Mouse (Mus musculus): ENCODE results near the gene Stk36. TPM values are rescaled to one million over a fixed set of nuclear protein-coding genes. Genes with fewer than 3 reads are reported as not detected.

Gene Stk36
- total and polyA plus RNA-seq, 2 experiments from 2014 or later: 9.4 to 10.9 TPM

DNA sequence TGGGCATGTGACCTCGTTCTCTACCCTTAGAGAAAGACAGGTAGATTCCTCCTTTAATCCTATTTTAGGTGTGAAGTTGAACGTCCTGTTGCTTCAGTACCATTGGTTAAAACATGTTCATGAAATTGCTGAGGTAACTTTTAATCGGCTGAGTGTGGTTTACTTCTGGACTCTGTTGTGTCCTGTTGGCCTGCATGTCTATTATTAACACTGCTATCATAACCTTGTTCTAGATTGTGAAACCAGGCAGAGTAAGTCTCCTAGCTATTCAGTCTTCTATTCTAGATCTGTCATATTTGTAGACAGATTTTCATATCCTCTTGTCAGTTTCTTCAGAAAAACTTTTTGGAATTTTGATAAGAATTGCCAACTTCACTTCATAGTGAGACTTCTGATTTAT lies 67.1 kb downstream of the Stk36 start:
- Histone ChIP-seq H3K4me1 (ENCODE audit: insufficient read depth, low read length) (no peaks in the 10 kb centered on the region), H3K27ac (no peak overlapping the region), H3K9me3 (ENCODE audit: low read length) (no peaks in the 10 kb centered on the region), H3K9ac (replicated peaks; ENCODE audit: low read length) (no peak overlapping the region), H3K4me2 (ENCODE audit: low read depth, low read length) (no peak overlapping the region), H3K4me3 (ENCODE audit: low read length) (no peak overlapping the region), H3K36me3 (ENCODE audit: insufficient read depth, low read length) (no peaks in the 10 kb centered on the region), H3K27me3 (ENCODE audit: insufficient read depth, low read length) (no peaks in the 10 kb centered on the region)
- 95% methylated on average over 3 of the region's 3 CpGs for WGBS
- TF ChIP-seq CTCF (IDR thresholded peaks at IDR 0.05; ENCODE audit: low read depth): no peak
- DNase-seq (ENCODE audit: low spot score) (no peak), ATAC-seq (no peak)

DNA sequence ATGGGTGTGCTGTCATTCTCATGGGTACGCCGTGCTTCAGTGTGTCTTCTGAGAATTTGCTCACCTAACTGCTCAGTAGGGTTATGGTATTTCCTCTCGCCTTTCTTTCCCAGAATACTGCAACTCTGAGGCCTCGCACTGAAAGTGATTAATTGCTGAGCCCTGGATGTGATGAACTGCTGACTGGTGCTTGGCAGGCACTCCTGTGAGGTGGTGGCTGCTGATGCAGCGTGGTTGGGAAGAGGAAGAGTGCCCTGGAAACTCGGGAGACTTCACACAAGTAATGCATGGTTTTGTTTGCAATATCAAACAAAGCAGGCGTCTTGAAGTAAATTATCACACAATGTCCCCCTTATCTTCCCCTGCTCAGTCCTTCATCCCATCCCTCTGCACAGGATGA lies 71.5 kb downstream of the Stk36 start:
- Histone ChIP-seq H3K9me3 (ENCODE audit: low read length) (no peaks in the 10 kb centered on the region), H3K27ac (no peak overlapping the region), H3K4me1 (ENCODE audit: insufficient read depth, low read length) (no peaks in the 10 kb centered on the region), H3K27me3 (ENCODE audit: insufficient read depth, low read length) (no peaks in the 10 kb centered on the region), H3K4me3 (ENCODE audit: low read length) (no peak overlapping the region), H3K36me3 (ENCODE audit: insufficient read depth, low read length) (no peaks in the 10 kb centered on the region), H3K9ac (replicated peaks; ENCODE audit: low read length) (no peak overlapping the region), H3K4me2 (ENCODE audit: low read depth, low read length) (no peak overlapping the region)
- 77% methylated on average over 7 of the region's 7 CpGs for WGBS
- ATAC-seq (no peak), DNase-seq (ENCODE audit: low spot score) (no peak)
- no peak for TF ChIP-seq CTCF (IDR thresholded peaks at IDR 0.05; ENCODE audit: low read depth)

DNA sequence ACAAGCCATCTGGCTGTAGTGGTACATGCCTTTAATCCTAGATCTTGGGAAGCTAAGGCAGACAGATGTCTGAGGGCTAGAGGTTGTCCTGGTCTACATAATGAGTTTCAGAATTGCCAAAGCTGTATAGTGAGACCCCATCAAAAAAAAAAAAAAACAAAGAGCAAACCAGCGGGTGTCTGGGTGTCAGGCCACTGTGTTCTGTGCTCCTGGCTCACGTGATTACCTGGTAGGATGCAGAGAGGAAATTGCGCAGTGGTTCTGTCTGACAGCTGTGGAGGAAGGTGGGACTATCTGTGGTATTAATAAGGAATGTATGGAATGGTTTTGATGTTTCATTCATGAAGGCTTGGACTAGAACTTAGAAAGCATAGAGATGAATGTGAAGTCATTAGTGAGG lies 75.6 kb downstream of the Stk36 start:
- Histone ChIP-seq H3K4me3 (ENCODE audit: low read length) (no peak overlapping the region), H3K4me2 (ENCODE audit: low read depth, low read length) (no peak overlapping the region), H3K4me1 (ENCODE audit: insufficient read depth, low read length) (no peaks in the 10 kb centered on the region), H3K36me3 (ENCODE audit: insufficient read depth, low read length) (peaks cover 30% of the 10 kb centered on the region), H3K27ac (no peak overlapping the region), H3K9me3 (ENCODE audit: low read length) (no peaks in the 10 kb centered on the region), H3K9ac (replicated peaks; ENCODE audit: low read length) (no peak overlapping the region), H3K27me3 (ENCODE audit: insufficient read depth, low read length) (no peaks in the 10 kb centered on the region)
- DNase-seq (ENCODE audit: low spot score): no peak
- ATAC-seq: no peak
- no peak for TF ChIP-seq CTCF (IDR thresholded peaks at IDR 0.05; ENCODE audit: low read depth)
- 82% methylated on average over 3 of the region's 3 CpGs for WGBS

DNA sequence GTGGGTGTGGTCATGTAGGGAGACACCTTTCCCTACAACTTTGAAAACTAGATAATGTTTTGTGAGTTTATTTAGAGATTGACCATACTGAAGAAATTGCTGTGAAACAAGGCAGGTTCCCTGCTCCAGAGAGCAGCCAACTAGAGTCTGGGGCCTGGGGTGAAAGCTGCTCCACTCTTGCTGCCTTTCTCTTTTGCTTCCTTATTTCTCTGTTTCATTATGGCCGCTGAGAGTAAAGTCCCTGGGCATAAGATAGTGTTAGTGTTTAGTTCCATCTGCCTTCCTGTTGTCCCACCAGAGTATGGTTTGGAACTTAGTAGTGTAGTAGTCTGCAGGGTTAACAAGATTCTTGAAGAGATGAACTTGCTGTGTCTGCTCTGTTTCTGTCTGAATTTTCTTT lies 76.6 kb downstream of the Stk36 start:
- no peaks in the 10 kb centered on the region for H3K9me3 ChIP-seq (ENCODE audit: low read length)
- H3K4me3 ChIP-seq (ENCODE audit: low read length): no peak overlapping the region
- no peak overlapping the region for H3K4me2 ChIP-seq (ENCODE audit: low read depth, low read length)
- 79% methylated on average over 1 of the region's 1 CpGs for WGBS
- ATAC-seq (no peak), DNase-seq (ENCODE audit: low spot score) (no peak)
- no peaks in the 10 kb centered on the region for H3K4me1 ChIP-seq (ENCODE audit: insufficient read depth, low read length)
- TF ChIP-seq CTCF (IDR thresholded peaks at IDR 0.05; ENCODE audit: low read depth): no peak
- H3K36me3 ChIP-seq (ENCODE audit: insufficient read depth, low read length): peaks cover 32% of the 10 kb centered on the region
- H3K27ac ChIP-seq: no peak overlapping the region
- no peaks in the 10 kb centered on the region for H3K27me3 ChIP-seq (ENCODE audit: insufficient read depth, low read length)
- no peak overlapping the region for H3K9ac ChIP-seq (replicated peaks; ENCODE audit: low read length)

Small RNAs within 50 kb of the gene (microRNA-seq; reads per million reads assigned to microRNA genes)
- 0 reads per million in 2 experiments for gene Gm25035

Other genes starting within 250 kb of the Stk36 start
- gene Catip, start 239.3 kb upstream of the Stk36 start, total RNA-seq (2014; rRNA removed): 0.75 and 1.9 TPM in 2 replicates
- 1.8 and 2.6 TPM in 2 replicates for gene Catip, start 239.3 kb upstream of the Stk36 start, polyA plus RNA-seq (2015; fragmentation: Nextera tagmentation; extraction: Ambion mirVana)
- 3.6 and 10.6 TPM in 2 replicates for gene Slc11a1, start 226.2 kb upstream of the Stk36 start, total RNA-seq (2014; rRNA removed)
- gene Slc11a1, start 226.2 kb upstream of the Stk36 start, polyA plus RNA-seq (2015; fragmentation: Nextera tagmentation; extraction: Ambion mirVana): 2.3 and 2.9 TPM in 2 replicates
- gene Ctdsp1, start 209.9 kb upstream of the Stk36 start, total RNA-seq (2014; rRNA removed): 35.7 and 38.4 TPM in 2 replicates
- gene Ctdsp1, start 209.9 kb upstream of the Stk36 start, polyA plus RNA-seq (2015; fragmentation: Nextera tagmentation; extraction: Ambion mirVana): 17.9 and 18.2 TPM in 2 replicates
- 0.26 TPM in 1 of 2 replicates, not detected in the other for gene Vil1, start 192.1 kb upstream of the Stk36 start, total RNA-seq (2014; rRNA removed)
- 0.14 and 0.18 TPM in 2 replicates for gene Vil1, start 192.1 kb upstream of the Stk36 start, polyA plus RNA-seq (2015; fragmentation: Nextera tagmentation; extraction: Ambion mirVana)
- gene Cnot9, start 95.4 kb upstream of the Stk36 start, total RNA-seq (2014; rRNA removed): 30.3 and 36.7 TPM in 2 replicates
- 45.4 and 46.0 TPM in 2 replicates for gene Cnot9, start 95.4 kb upstream of the Stk36 start, polyA plus RNA-seq (2015; fragmentation: Nextera tagmentation; extraction: Ambion mirVana)
- 11.0 and 11.5 TPM in 2 replicates for gene Plcd4, start 58.6 kb upstream of the Stk36 start, total RNA-seq (2014; rRNA removed)
- gene Plcd4, start 58.6 kb upstream of the Stk36 start, polyA plus RNA-seq (2015; fragmentation: Nextera tagmentation; extraction: Ambion mirVana): 8.7 and 11.4 TPM in 2 replicates
- 13.0 and 25.3 TPM in 2 replicates for gene Usp37, start 57.2 kb upstream of the Stk36 start, total RNA-seq (2014; rRNA removed)
- 17.4 and 21.3 TPM in 2 replicates for gene Usp37, start 57.2 kb upstream of the Stk36 start, polyA plus RNA-seq (2015; fragmentation: Nextera tagmentation; extraction: Ambion mirVana)
- gene Zfp142, start 13.2 kb upstream of the Stk36 start, total RNA-seq (2014; rRNA removed): 13.3 and 15.1 TPM in 2 replicates
- 5.4 and 5.9 TPM in 2 replicates for gene Zfp142, start 13.2 kb upstream of the Stk36 start, polyA plus RNA-seq (2015; fragmentation: Nextera tagmentation; extraction: Ambion mirVana)
- gene Bcs1l, start 13.2 kb upstream of the Stk36 start, total RNA-seq (2014; rRNA removed): 15.2 and 29.9 TPM in 2 replicates
- 12.3 and 14.4 TPM in 2 replicates for gene Bcs1l, start 13.2 kb upstream of the Stk36 start, polyA plus RNA-seq (2015; fragmentation: Nextera tagmentation; extraction: Ambion mirVana)
- gene Rnf25, start within 50 bp of the Stk36 start, total RNA-seq (2014; rRNA removed): 64.1 and 77.7 TPM in 2 replicates
- gene Rnf25, start within 50 bp of the Stk36 start, polyA plus RNA-seq (2015; fragmentation: Nextera tagmentation; extraction: Ambion mirVana): 45.8 and 50.0 TPM in 2 replicates
- gene Ttll4, start 60.3 kb downstream of the Stk36 start, total RNA-seq (2014; rRNA removed): 25.8 and 32.9 TPM in 2 replicates
- gene Ttll4, start 60.3 kb downstream of the Stk36 start, polyA plus RNA-seq (2015; fragmentation: Nextera tagmentation; extraction: Ambion mirVana): 3.2 and 4.0 TPM in 2 replicates
- gene Cyp27a1, start 112.1 kb downstream of the Stk36 start, total RNA-seq (2014; rRNA removed): 0.79 and 2.8 TPM in 2 replicates
- 3.0 and 3.2 TPM in 2 replicates for gene Cyp27a1, start 112.1 kb downstream of the Stk36 start, polyA plus RNA-seq (2015; fragmentation: Nextera tagmentation; extraction: Ambion mirVana)
- gene Prkag3, start 147.8 kb downstream of the Stk36 start, total RNA-seq (2014; rRNA removed): not detected in 2 replicates
- not detected in 2 replicates for gene Prkag3, start 147.8 kb downstream of the Stk36 start, polyA plus RNA-seq (2015; fragmentation: Nextera tagmentation; extraction: Ambion mirVana)
- 5.9 and 11.2 TPM in 2 replicates for gene Wnt6, start 170.4 kb downstream of the Stk36 start, total RNA-seq (2014; rRNA removed)
- gene Wnt6, start 170.4 kb downstream of the Stk36 start, polyA plus RNA-seq (2015; fragmentation: Nextera tagmentation; extraction: Ambion mirVana): 6.7 and 7.4 TPM in 2 replicates
- 1.8 and 2.7 TPM in 2 replicates for gene Wnt10a, start 190.1 kb downstream of the Stk36 start, total RNA-seq (2014; rRNA removed)
- 0.48 and 0.68 TPM in 2 replicates for gene Wnt10a, start 190.1 kb downstream of the Stk36 start, polyA plus RNA-seq (2015; fragmentation: Nextera tagmentation; extraction: Ambion mirVana)